Mouse (Mus musculus): ENCODE data around the gene Rnf113a2. TPM values are rescaled to one million over a fixed set of nuclear protein-coding genes. Genes with fewer than 3 reads are reported as not detected.

Rnf113a2 gene
- total RNA-seq, 4 experiments from 2014 or later = 9.1 to 13.0 (median 10.4) TPM

- peak in 1 of 2 experiments; percentile 11 for DNase-seq (ENCODE audit: low spot score in 2 of 2)
These were observed 8.8 kb upstream of the Rnf113a2 start for GRCm38 (mm10) chr12:84407874-84408818.

- peak; percentile 76 to 83 for DNase-seq (ENCODE audit: low spot score in 2 of 2)
These were observed 8.0 kb upstream of the Rnf113a2 start, which contains the start of the genes Entpd5 and Bbof1 for GRCm38 (mm10) chr12:84408819-84409507. Gene Entpd5 (minus strand): TSS chr12:84409029. Gene Bbof1 (plus strand): TSS chr12:84409071.

- no peak for DNase-seq (ENCODE audit: low spot score in 2 of 2)
These were observed 568 bp downstream of the Rnf113a2 start for GRCm38 (mm10) chr12:84417605-84417922.

- no peak for DNase-seq (ENCODE audit: low spot score in 2 of 2)
These were observed 7.0 kb downstream of the Rnf113a2 start for GRCm38 (mm10) chr12:84423990-84424389.

- DNase-seq (ENCODE audit: low spot score in 2 of 2) = no peak
These were observed 12.8 kb downstream of the Rnf113a2 start for GRCm38 (mm10) chr12:84429825-84430224.

- DNase-seq (ENCODE audit: low spot score in 2 of 2) = no peak
These were observed 21.7 kb downstream of the Rnf113a2 start for GRCm38 (mm10) chr12:84438697-84439096.

GRCm38 (mm10) chr12:84442526-84442925 is 25.5 kb downstream of the Rnf113a2 start:
- no peak for DNase-seq (ENCODE audit: low spot score in 2 of 2)

GRCm38 (mm10) chr12:84447386-84447785 is 30.4 kb downstream of the Rnf113a2 start:
- DNase-seq (ENCODE audit: low spot score in 2 of 2) = no peak

- no peak for DNase-seq (ENCODE audit: low spot score in 2 of 2)
These were observed 31.2 kb downstream of the Rnf113a2 start for GRCm38 (mm10) chr12:84448181-84448580.

- no peak for DNase-seq (ENCODE audit: low spot score in 2 of 2)
These were observed 32.9 kb downstream of the Rnf113a2 start for GRCm38 (mm10) chr12:84449887-84450286.

- no peak for DNase-seq (ENCODE audit: low spot score in 2 of 2)
These were observed 33.3 kb downstream of the Rnf113a2 start for GRCm38 (mm10) chr12:84450351-84450717.

- peak; percentile 96 to 98 for DNase-seq (ENCODE audit: low spot score in 2 of 2)
These were observed 34.0 kb downstream of the Rnf113a2 start, which contains the start of the genes Aldh6a1 and Lin52 for GRCm38 (mm10) chr12:84450718-84451646. Gene Aldh6a1 (minus strand): TSS chr12:84451004. Gene Lin52 (plus strand): TSS chr12:84451422.

- DNase-seq (ENCODE audit: low spot score in 2 of 2) = no peak
These were observed 34.8 kb downstream of the Rnf113a2 start for GRCm38 (mm10) chr12:84451801-84452200.

- no peak for DNase-seq (ENCODE audit: low spot score in 2 of 2)
These were observed 39.9 kb downstream of the Rnf113a2 start for GRCm38 (mm10) chr12:84456911-84457310.

GRCm38 (mm10) chr12:84459845-84460244 is 42.8 kb downstream of the Rnf113a2 start:
- no peak for DNase-seq (ENCODE audit: low spot score in 2 of 2)

GRCm38 (mm10) chr12:84461416-84461815 is 44.4 kb downstream of the Rnf113a2 start:
- DNase-seq (ENCODE audit: low spot score in 2 of 2) = no peak

- DNase-seq (ENCODE audit: low spot score in 2 of 2) = no peak
These were observed 45.9 kb downstream of the Rnf113a2 start for GRCm38 (mm10) chr12:84462856-84463255.

Data from gastrocnemius, adult 8-10 months (tissue).